9 mouse cellular contexts compared by ENCODE assay signal in the genomic region with DNA sequence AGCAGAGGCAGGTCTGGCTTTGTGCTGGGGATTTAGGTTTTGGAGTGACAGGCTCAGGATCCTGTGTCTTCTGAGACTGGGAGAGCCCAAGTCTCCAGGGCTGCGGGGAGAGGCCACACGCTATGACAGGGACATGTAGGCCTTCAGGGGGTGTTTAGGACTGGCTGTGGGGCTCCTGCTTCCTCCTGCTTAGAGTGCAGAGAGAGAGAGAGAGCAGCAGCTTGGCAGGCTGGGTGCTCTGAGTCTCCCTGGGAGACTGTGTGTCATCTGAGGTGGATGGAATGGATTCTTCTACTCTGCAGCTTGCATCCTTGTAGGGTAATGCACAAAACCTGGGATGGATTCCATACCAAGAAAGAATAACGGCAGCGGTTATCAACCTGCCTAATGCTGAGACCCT.
DNase-seq lines count a peak whose midpoint lies in the region; ATAC-seq and TF ChIP-seq lines count a peak whose summit lies in the region.
"Had no signal": no experiment of that assay in that cellular context is flagged by ENCODE, and none has a peak within 500 bp of the region (broad histone marks: within the 10 kb centered on the region; RNA-seq: fewer than 3 reads in every experiment).

No protein-coding gene starts in this region.

- H3K4me1 ChIP-seq in liver, embryonic 11.5 days (replicated peaks; ENCODE audit: control insufficient read depth, insufficient read depth, low read length): peaks cover 21% of the 10 kb centered on the region
- peaks cover 13% of the 10 kb centered on the region for H3K4me1 ChIP-seq in cortical plate, adult 2 months (ENCODE audit: control insufficient read depth, insufficient read depth, low read length)
- H3K4me1 ChIP-seq in limb, embryonic 10.5 days: peaks cover 55% of the 10 kb centered on the region
- peaks cover 32% of the 10 kb centered on the region for H3K4me1 ChIP-seq in neural tube, embryonic 11.5 days (ENCODE audit: control insufficient read depth, insufficient read depth, low read length)

- no peak overlapping the region for H3K9ac ChIP-seq in liver, embryonic 11.5 days (ENCODE audit: low read depth, low read length)
- H3K9ac ChIP-seq in neural tube, embryonic 11.5 days (ENCODE audit: low read length): peak overlapping the region; percentile 54

- peaks cover 24% of the 10 kb centered on the region for H3K27me3 ChIP-seq in liver, embryonic 11.5 days (replicated peaks; ENCODE audit: control insufficient read depth, insufficient read depth, low read length)
- peaks cover 14% of the 10 kb centered on the region for H3K27me3 ChIP-seq in limb, embryonic 10.5 days (ENCODE audit: low read depth, poor library complexity, severe bottlenecking)
- H3K27me3 ChIP-seq in neural tube, embryonic 11.5 days (ENCODE audit: control insufficient read depth, insufficient read depth, low read length): peaks cover 5% of the 10 kb centered on the region; the same call in 1 of the 2 replicates

- peak; percentile 78 for TF ChIP-seq POLR2A in cortical plate, adult 2 months (IDR thresholded peaks at IDR 0.05; ENCODE audit: extremely low read depth, insufficient read depth, low read length)

- H3K4me2 ChIP-seq in liver, embryonic 11.5 days: peak overlapping the region; percentile 31
- H3K4me2 ChIP-seq in neural tube, embryonic 11.5 days (ENCODE audit: low read depth): peak overlapping the region; percentile 41

- TF ChIP-seq CTCF in cortical plate, adult 2 months (IDR thresholded peaks at IDR 0.05; ENCODE audit: extremely low read depth, insufficient read depth, low read length): no peak
- TF ChIP-seq CTCF in gastrocnemius, adult 2 months (IDR thresholded peaks at IDR 0.05): no peak

- H3K4me3 ChIP-seq in liver, embryonic 11.5 days (ENCODE audit: low read depth, low read length): no peak overlapping the region
- H3K4me3 ChIP-seq in cortical plate, adult 2 months (ENCODE audit: insufficient read depth, low read length): peak overlapping the region; percentile 16; the same call in 1 of the 2 replicates
- H3K4me3 ChIP-seq in gastrocnemius, adult 2 months: peak overlapping the region; percentile 59
- H3K4me3 ChIP-seq in limb, embryonic 10.5 days: peak overlapping the region; percentile 30; the same call in 1 of the 2 replicates
- 0 out of 2 replicates have a peak overlapping the region, but pooled peaks have one; percentile 8 for H3K4me3 ChIP-seq in neural tube, embryonic 11.5 days (ENCODE audit: low read depth, low read length)

- ATAC-seq in liver, embryonic 11.5 days (replicated peaks; ENCODE audit: low FRiP score): no peak
- ATAC-seq in neural tube, embryonic 11.5 days (ENCODE audit: insufficient read depth, low FRiP score, low TSS enrichment): no peak; the same call in 1 of the 2 replicates
- no peak for ATAC-seq in monocyte, adult 5-6 weeks (replicated peaks; ENCODE audit: insufficient number of reproducible peaks, low FRiP score, low TSS enrichment, poor library complexity, severe bottlenecking)

- H3K27ac ChIP-seq in liver, embryonic 11.5 days (ENCODE audit: low read depth, low read length): 0 out of 2 replicates have a peak overlapping the region, but pooled peaks have one; percentile 41
- 0 out of 2 replicates have a peak overlapping the region, but pooled peaks have one; percentile 33 for H3K27ac ChIP-seq in cortical plate, adult 2 months (ENCODE audit: insufficient read depth, low read length)
- H3K27ac ChIP-seq in gastrocnemius, adult 2 months: peak overlapping the region; percentile 87
- peak overlapping the region; percentile 80 for H3K27ac ChIP-seq in limb, embryonic 10.5 days
- peak overlapping the region; percentile 92 for H3K27ac ChIP-seq in neural tube, embryonic 11.5 days (ENCODE audit: low read depth, low read length)

- no peaks in the 10 kb centered on the region for H3K9me3 ChIP-seq in liver, embryonic 11.5 days (ENCODE audit: control insufficient read depth, low read length)
- H3K9me3 ChIP-seq in limb, embryonic 10.5 days (replicated peaks): no peaks in the 10 kb centered on the region
- H3K9me3 ChIP-seq in neural tube, embryonic 11.5 days (ENCODE audit: control insufficient read depth, low read length): no peaks in the 10 kb centered on the region

- DNase-seq in liver, embryonic 11.5 days (ENCODE audit: low spot score): peak; percentile 41
- DNase-seq in liver: no peak
- DNase-seq in gastrocnemius, adult 2 months: peak; percentile 69
- peak; percentile 60 for DNase-seq in hindlimb bud, embryonic 11.5 days (ENCODE audit: extremely low spot score, low read depth, low spot score)
- peak; percentile 62 for DNase-seq in limb, embryonic 10.5 days (ENCODE audit: low spot score)
- peak; percentile 75 for DNase-seq in neural tube, embryonic 11.5 days (ENCODE audit: low spot score)

- intact Hi-C loops in gastrocnemius, adult 2 months (cut with DNase I): loop anchor here (2.0 kb wide), 1 partner anchor 38 kb away; no protein-coding TSS in a partner anchor

- no peaks in the 10 kb centered on the region for H3K36me3 ChIP-seq in liver, embryonic 11.5 days (ENCODE audit: control insufficient read depth, insufficient read depth, low read length)
- no peaks in the 10 kb centered on the region for H3K36me3 ChIP-seq in limb, embryonic 10.5 days
- no peaks in the 10 kb centered on the region for H3K36me3 ChIP-seq in neural tube, embryonic 11.5 days (ENCODE audit: control insufficient read depth, insufficient read depth, low read length)
- H3K36me3 ChIP-seq: G1E had no signal

- WGBS in liver, embryonic 11.5 days: 35% methylated on average over 4 of the region's 4 CpGs
- WGBS in limb, embryonic 10.5 days: 20% methylated on average over 4 of the region's 4 CpGs
- WGBS in neural tube, embryonic 11.5 days: 21% methylated on average over 4 of the region's 4 CpGs

Comparison
In these comparisons a context has a peak if more than half of its experiments do, and no peak if none do; other contexts are left out.
1. H3K27ac ChIP-seq: peak in every context shown above with its lines; median percentile 92 in neural tube, embryonic 11.5 days; 87 in gastrocnemius, adult 2 months; 80 in limb, embryonic 10.5 days; 41 in liver, embryonic 11.5 days; 33 in cortical plate, adult 2 months.